Mouse (Mus musculus) thymus, postnatal 0 days (tissue): ENCODE measurements around the gene Paqr8. TPM values are rescaled to one million over a fixed set of nuclear protein-coding genes. Genes with fewer than 3 reads are reported as not detected.
"Not testable (repeated sequence)": the region's sequence is repeated elsewhere in the genome, so short reads cannot be mapped to it uniquely, and the experiment has no call there.

Experiments used
- DNase-seq: peaks from one replicate; pipeline ENCODE4 v3.0.0-alpha.2; 2015; ENCODE audit warnings: low spot score
- polyA plus RNA-seq: library from polyadenylated mRNA; unstranded; fragments of >200 nt; fragmentation: Nextera tagmentation; extraction: Ambion mirVana; gene quantifications from 2 replicates; pipeline ENCODE4 v1.2.1, GENCODE M21; 2015

Gene Paqr8
- polyA plus RNA-seq, 1 experiment from 2014 or later: 0.73 TPM

- no peak for DNase-seq
Observed at GRCm38 (mm10) chr1:20908541-20908940, 18.1 kb downstream of the Paqr8 start.

- no peak for DNase-seq
Observed at GRCm38 (mm10) chr1:20912115-20912514, 21.7 kb downstream of the Paqr8 start.

- DNase-seq: peak; percentile 16
Observed at GRCm38 (mm10) chr1:20912527-20913171, 22.2 kb downstream of the Paqr8 start.

GRCm38 (mm10) chr1:20914769-20915168, 24.4 kb downstream of the Paqr8 start:
- DNase-seq: no peak

- no peak for DNase-seq
Observed at GRCm38 (mm10) chr1:20915608-20916007, 25.2 kb downstream of the Paqr8 start.

GRCm38 (mm10) chr1:20917496-20918050, 27.2 kb downstream of the Paqr8 start:
- no peak for DNase-seq

- DNase-seq: no peak
Observed at GRCm38 (mm10) chr1:20919728-20920127, 29.3 kb downstream of the Paqr8 start.

- DNase-seq: no peak
Observed at GRCm38 (mm10) chr1:20921081-20921528, 30.7 kb downstream of the Paqr8 start.

- no peak for DNase-seq
Observed at GRCm38 (mm10) chr1:20922612-20923399, 32.4 kb downstream of the Paqr8 start.

- DNase-seq: not testable (repeated sequence)
Observed at GRCm38 (mm10) chr1:20925324-20925723, 34.9 kb downstream of the Paqr8 start.

- DNase-seq: no peak
Observed at GRCm38 (mm10) chr1:20925926-20926325, 35.5 kb downstream of the Paqr8 start.

GRCm38 (mm10) chr1:20926376-20926775, 36.0 kb downstream of the Paqr8 start:
- DNase-seq: no peak

GRCm38 (mm10) chr1:20928487-20928886, 38.1 kb downstream of the Paqr8 start:
- DNase-seq: no peak

- DNase-seq: peak; percentile 78
Observed at GRCm38 (mm10) chr1:20933457-20933856, 43.1 kb downstream of the Paqr8 start.

- DNase-seq: no peak
Observed at GRCm38 (mm10) chr1:20935106-20935505, 44.7 kb downstream of the Paqr8 start.

GRCm38 (mm10) chr1:20939046-20939445, 48.6 kb downstream of the Paqr8 start:
- DNase-seq: peak; percentile 80

GRCm38 (mm10) chr1:20940151-20940550, 49.7 kb downstream of the Paqr8 start:
- DNase-seq: no peak

GRCm38 (mm10) chr1:20941322-20941721, 50.9 kb downstream of the Paqr8 start:
- DNase-seq: peak; percentile 14

- DNase-seq: no peak
Observed at GRCm38 (mm10) chr1:20941857-20942256, 51.5 kb downstream of the Paqr8 start.

GRCm38 (mm10) chr1:20943016-20943415, 52.6 kb downstream of the Paqr8 start:
- DNase-seq: no peak

- peak; percentile 89 for DNase-seq
Observed at GRCm38 (mm10) chr1:20951300-20951763, 60.9 kb downstream of the Paqr8 start, which contains the start of gene Efhc1. Efhc1 (plus strand) TSS chr1:20951626.

GRCm38 (mm10) chr1:20951799-20952198, 61.4 kb downstream of the Paqr8 start:
- no peak for DNase-seq
